Mouse (Mus musculus) adrenal gland, postnatal 36 days (tissue): ENCODE measurements around the gene Zbp1. TPM values are rescaled to one million over a fixed set of nuclear protein-coding genes. Genes with fewer than 3 reads are reported as not detected.

ENCODE experiments used
- DNase-seq, 2 experiments: peaks; one replicate each; pipeline ENCODE4 v3.0.0; 2021; ENCODE audit warnings: mixed read lengths in 1 of 2
- total RNA-seq, 2 experiments: library from RNA; stranded (reverse); gene quantifications; 2 replicates each; pipeline ENCODE4 v1.2.3; 2021

The Zbp1 gene
- total RNA-seq, 2 experiments from 2014 or later, result 1.6 to 4.9 TPM

DNA sequence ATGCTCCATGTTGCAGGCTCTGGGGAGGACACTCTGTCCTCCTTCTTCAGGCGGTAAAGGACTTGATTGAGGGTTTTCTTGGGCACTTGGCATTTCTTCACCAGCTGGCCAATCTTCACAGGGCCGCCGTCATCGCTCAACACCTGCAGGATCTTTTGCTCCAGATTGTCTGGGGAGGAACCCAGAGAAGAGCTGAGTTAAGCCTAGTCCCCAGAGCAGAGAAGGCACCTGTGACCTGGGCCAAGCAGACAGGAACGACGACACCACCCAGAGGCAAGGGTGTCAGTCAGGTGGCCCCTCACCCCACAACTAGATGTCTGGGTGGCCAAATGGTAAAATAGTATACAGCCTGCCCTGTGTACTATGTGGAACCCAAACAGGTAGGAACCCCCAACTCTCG is 1.9 kb downstream of the Zbp1 start:
- DNase-seq, result no peak

- DNase-seq, result no peak
Observed at GRCm38 (mm10) chr2:173212227-173212626, 6.5 kb downstream of the Zbp1 start.

DNA sequence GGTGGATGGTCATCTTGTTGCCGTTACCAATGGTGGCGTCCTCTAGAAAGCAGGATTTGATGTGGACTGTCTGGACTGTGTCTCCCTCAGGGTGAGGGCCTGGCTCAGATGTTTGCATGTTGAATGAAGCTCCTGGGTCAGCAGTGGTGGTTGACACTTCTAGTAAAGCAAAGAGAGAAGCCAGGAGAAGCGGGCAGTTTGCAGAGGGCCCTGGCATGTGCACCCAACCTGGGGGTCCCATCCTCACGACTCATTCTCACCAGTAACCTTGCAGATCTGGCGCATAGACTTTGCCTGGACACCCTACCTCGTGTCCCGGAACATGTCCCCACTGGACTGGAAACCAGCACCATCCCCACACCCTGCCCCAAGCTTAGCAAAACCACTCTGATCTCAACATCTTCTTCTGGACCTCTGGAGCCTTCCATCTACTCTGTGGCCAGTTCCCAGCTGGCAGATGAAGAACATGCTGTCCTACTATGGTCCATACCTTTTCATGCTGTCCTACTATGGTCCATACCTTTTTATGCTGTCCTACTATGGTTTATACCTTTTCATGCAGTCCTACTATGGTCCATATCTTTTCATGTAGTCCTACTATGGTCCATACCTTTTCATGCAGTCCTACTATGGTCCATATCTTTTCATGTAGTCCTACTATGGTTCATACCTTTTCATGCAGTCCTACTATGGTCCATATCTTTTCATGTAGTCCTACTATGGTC is 9.5 kb downstream of the Zbp1 start:
- DNase-seq, result no peak

DNA sequence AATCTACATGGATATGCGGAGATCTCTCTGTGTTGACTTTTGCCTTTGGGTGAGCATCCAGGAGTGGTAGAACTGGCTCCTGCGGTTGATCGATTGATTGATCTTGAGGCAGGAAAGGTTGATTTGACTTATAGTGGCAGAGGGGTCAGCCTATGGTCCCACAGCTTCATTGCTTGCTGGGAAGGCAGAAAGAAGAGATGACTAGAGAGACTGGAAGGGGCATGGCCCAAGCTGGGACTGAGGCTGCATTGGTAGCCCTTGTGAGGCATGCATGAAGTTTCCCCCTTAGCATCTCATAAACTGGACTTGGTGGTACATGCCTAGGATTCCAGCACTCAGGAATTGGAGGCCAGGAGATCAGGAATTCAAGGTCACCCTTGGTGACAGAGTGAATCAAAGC is 11.7 kb downstream of the Zbp1 start:
- no peak for DNase-seq

DNA sequence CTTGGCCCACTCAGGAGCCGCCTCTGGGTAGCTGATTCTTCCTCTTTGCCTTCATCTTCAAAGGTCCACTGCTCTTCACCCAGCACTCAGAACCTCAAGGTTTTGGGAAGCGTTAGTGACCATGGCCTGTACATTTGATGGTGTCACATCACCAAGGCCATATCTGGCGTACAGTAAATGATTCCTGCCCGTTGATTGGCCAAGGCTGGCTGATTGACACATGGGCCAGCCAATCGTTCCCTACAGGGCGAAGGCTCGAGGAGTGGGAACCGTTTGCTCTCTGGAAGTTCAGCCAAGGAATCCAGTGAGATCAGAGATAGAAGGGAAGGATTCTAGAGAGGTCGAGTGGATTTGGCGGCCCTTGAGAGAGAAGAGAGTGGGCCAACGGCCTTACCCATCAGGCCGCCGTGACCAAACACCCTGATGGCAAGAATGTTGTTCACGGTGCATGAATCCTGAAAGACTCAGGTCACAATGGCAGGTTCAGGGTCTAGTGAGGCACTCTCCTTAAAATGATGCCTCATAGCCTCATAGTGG is 13.1 kb downstream of the Zbp1 start:
- DNase-seq, result no peak

DNA sequence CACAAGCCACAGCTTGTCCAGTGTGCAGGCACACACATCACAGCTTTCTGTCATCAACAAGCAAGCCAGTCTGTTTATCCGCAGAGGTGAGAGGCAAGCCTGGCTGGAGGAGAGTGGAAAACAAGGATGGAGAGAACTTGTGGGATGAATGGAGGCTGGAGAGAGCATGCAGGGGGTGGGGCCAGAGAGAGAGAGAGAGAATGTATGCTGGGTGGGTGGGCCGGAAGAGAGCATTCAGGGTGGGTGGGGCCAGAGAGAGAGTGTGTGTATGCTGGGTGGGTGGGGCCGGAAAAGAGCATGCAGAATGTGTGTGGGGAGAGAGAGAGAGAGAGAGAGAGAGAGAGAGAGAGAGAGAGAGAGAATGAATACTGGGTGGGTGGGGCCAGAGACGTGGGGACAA is 14.1 kb downstream of the Zbp1 start:
- DNase-seq, result no peak

DNA sequence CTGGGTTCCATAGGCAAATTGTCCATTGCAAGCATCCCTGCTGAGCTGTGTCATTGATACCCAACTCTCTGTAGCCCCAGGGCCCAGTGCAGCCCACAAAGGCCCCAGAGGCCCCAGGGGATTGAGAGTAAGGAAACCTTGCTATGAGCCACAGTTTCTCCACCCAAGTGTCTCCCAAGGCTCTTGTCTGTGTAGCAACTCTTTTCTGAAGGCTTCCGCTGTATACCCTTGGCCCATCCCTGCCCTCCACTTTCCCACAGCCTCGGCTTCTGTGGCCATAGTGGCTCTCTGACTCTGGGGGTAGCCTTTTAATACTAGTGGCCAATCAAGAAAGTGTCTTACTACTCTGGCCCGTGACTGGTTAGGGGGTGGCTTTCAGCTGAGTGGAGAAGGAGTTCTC is 15.0 kb downstream of the Zbp1 start:
- DNase-seq, result no peak

DNA sequence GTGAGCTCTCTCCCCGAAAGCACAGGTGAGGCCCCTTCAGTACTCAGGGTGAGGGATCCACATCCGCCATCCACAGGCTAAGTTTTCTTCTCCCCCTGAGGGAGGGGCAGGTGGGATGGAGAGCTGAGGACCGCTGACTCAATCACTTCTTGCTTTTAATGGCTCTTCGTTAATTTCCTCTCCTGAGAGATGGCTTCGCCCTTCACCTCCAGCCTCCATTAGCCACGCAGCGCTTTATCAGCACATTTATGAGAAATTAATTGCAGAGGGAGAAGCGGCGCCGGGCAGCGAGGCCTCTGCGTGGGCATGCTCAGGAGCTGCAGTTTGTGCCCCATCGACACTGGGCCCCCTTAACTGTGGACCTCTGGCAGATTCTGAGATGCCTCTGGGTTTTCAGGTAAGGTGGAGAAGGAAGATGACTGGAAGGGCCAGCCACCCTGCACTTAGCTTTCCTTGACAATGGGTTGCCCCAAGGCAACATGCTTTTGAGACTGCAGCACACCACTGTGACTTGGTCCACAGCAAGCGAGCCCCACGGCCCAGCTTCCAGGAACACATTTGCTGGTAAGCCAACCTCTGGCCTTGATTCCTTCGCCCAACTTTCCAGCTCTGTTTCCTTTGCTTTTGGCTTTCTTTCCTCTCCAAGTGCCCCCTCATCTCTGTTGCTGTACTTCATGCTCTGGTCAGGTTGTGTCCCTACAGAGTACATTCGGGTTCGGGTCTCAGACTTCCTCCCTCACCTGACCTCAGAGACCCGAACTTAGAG is 15.6 kb downstream of the Zbp1 start:
- no peak for DNase-seq

DNA sequence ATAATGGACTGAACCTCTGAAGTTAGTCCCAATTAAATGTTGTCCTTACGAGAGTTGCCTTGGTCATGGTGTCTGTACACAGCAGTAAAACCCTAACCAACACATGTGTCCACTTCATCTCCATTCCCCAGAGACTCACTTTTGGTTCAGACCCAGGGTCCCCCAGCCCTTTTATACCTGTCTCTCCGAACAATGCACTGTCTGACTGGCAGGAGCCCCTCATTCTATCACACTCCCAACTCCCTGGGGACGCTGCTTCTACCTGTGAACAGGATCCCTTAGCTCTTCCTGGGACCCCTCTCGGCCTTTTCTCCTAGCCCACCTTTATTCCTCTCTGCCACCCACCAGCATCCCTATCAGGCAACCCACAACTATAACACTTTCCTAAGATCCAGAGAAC is 23.9 kb downstream of the Zbp1 start:
- DNase-seq, result no peak

DNA sequence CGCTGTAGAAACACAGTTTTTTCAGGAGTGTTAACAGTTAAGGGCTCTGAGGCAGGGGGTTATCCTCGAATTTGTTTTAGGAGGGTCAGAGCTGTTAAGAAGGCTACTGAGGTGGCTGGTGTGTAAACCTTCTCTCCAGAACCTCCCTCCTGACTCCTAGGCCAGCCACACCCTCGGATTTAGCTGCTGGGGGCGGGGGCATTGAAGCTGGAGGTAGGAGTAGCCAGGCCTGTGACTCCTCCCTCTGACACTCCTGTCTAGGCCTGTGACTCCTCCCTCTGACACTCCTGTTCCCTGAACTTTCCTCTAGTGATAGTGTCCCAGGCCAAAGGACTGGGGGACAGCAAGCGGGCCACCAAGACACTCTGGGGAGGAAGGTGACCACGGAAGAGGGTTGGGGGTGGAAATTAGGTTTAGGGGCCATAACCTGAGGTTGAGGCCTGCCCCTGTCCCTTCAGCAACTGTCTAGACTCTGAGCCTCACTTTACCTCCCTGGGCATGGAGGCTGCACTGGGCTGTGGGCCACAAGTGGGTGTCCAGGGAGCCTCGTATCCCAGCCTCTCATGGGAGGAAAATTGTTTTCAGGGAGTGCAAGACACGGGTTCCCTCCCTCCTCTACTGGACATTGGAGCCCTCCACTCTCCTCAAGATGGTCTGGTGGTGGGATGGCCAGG is 31.4 kb downstream of the Zbp1 start:
- DNase-seq, result peak in 1 of 2 experiments; percentile 50

DNA sequence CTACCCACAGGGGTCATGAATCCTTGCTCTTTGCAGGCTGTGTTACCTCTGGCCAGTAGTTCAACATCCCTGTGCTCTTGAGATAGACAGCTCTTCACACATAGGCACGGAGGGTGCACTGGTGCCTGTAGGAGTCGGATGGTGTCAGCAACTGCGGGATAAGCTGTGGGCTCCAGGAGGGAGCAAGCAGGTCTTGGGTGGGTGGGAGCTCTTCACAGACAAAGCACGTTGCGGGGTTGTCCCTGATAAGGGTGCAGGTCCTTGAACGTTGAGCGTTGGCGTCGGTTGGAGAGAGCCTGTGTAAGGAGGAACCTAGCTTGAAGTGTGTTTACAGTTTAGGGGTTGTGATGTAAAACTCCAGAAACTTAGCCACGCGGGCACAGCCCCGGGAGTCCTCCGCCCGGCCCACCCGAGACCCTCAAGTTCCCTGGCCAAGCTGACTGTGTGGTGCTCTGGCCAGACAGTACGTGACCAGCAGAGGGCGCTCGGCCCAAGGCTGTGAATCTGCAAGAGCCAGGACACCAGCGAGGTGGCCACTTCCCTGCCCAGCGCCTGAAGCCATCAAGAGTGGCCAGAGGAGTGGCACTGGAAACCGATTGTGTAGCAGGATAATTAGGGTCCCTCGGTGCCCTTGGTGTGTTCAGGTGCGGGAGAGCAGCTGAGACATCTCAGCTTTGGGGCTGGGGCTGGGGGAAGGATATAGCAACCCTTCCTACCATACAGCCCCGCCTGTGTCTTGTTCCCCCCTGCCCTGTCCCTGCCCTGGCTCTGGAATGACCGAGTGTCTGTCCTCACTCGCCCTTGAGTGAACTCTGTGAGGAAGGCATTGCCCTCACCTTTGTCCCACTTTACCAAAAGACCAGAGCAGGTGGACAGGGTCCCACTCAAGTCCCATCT is 32.4 kb downstream of the Zbp1 start:
- peak; percentile 89 to 90 for DNase-seq

GRCm38 (mm10) chr2:173185282-173185681 is 33.4 kb downstream of the Zbp1 start:
- DNase-seq, result no peak

- DNase-seq, result no peak
Observed at GRCm38 (mm10) chr2:173184475-173185080, 34.1 kb downstream of the Zbp1 start.

GRCm38 (mm10) chr2:173183836-173184460 is 34.8 kb downstream of the Zbp1 start:
- peak; percentile 64 to 75 for DNase-seq

GRCm38 (mm10) chr2:173183311-173183710 is 35.4 kb downstream of the Zbp1 start:
- no peak for DNase-seq

GRCm38 (mm10) chr2:173182796-173183195 is 35.9 kb downstream of the Zbp1 start:
- no peak for DNase-seq

DNA sequence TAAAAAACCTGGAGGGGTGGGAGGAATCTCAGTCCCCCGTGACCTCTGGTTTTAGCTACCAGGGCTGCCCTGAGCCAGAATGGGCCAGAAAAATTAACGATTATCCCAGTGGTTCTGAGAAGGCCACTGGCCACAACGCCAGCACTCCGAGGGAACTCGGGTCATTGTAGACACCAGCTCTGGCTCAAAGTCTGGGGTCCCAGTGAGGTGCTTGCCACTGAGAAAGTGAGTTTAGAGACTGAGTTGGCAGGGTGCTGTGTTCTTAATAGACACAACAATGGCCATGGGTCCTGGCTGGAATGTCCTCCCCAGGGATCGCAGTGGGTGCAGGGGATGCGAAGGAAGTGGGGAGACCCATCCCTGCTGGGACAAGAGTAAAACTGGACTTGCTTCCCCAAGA is 36.8 kb downstream of the Zbp1 start:
- DNase-seq, result no peak

GRCm38 (mm10) chr2:173181486-173181885 is 37.2 kb downstream of the Zbp1 start:
- no peak for DNase-seq

GRCm38 (mm10) chr2:173180721-173181388 is 37.9 kb downstream of the Zbp1 start:
- no peak for DNase-seq

GRCm38 (mm10) chr2:173180026-173180425 is 38.7 kb downstream of the Zbp1 start:
- DNase-seq, result no peak
